Mouse (Mus musculus): ENCODE data around the gene Plcb3.
"Not testable (repeated sequence)": the region's sequence is repeated elsewhere in the genome, so short reads cannot be mapped to it uniquely, and the experiment has no call there.

Plcb3 gene

GRCm38 (mm10) chr19:6975537-6976521 lies at the start of gene Plcb3:
Gene Plcb3 (minus strand): TSS chr19:6976470.
- DNase-seq (ENCODE audit: low spot score), result peak; percentile 73

- peak; percentile 54 for DNase-seq (ENCODE audit: low spot score)
Observed at GRCm38 (mm10) chr19:7020224-7020641, 44.0 kb upstream of the Plcb3 start.

GRCm38 (mm10) chr19:7019191-7019590 lies 42.9 kb upstream of the Plcb3 start, which contains the start of gene Fermt3:
Gene Fermt3 (minus strand): TSS chr19:7019469.
- DNase-seq (ENCODE audit: low spot score), result no peak

GRCm38 (mm10) chr19:7018546-7018945 lies 42.3 kb upstream of the Plcb3 start:
- no peak for DNase-seq (ENCODE audit: low spot score)

- no peak for DNase-seq (ENCODE audit: low spot score)
Observed at GRCm38 (mm10) chr19:7017541-7018457, 41.5 kb upstream of the Plcb3 start.

GRCm38 (mm10) chr19:7014481-7015135 lies 38.3 kb upstream of the Plcb3 start:
- no peak for DNase-seq (ENCODE audit: low spot score)

- no peak for DNase-seq (ENCODE audit: low spot score)
Observed at GRCm38 (mm10) chr19:7013984-7014383, 37.7 kb upstream of the Plcb3 start.

- no peak for DNase-seq (ENCODE audit: low spot score)
Observed at GRCm38 (mm10) chr19:7012426-7012825, 36.2 kb upstream of the Plcb3 start.

GRCm38 (mm10) chr19:7006892-7007593 lies 30.8 kb upstream of the Plcb3 start:
- DNase-seq (ENCODE audit: low spot score), result no peak

- no peak for DNase-seq (ENCODE audit: low spot score)
Observed at GRCm38 (mm10) chr19:6999360-7000063, 23.2 kb upstream of the Plcb3 start.

GRCm38 (mm10) chr19:6997721-6998290 lies 21.5 kb upstream of the Plcb3 start:
- DNase-seq (ENCODE audit: low spot score), result no peak

- DNase-seq (ENCODE audit: low spot score), result peak; percentile 82
Observed at GRCm38 (mm10) chr19:6996006-6996405, 19.7 kb upstream of the Plcb3 start, which contains the start of the genes Nudt22 and Trpt1. Gene Nudt22 (minus strand): TSS chr19:6996117. Gene Trpt1 (plus strand): TSS chr19:6996131.

- no peak for DNase-seq (ENCODE audit: low spot score)
Observed at GRCm38 (mm10) chr19:6995255-6995991, 19.2 kb upstream of the Plcb3 start.

- no peak for DNase-seq (ENCODE audit: low spot score)
Observed at GRCm38 (mm10) chr19:6994489-6994888, 18.2 kb upstream of the Plcb3 start.

- no peak for DNase-seq (ENCODE audit: low spot score)
Observed at GRCm38 (mm10) chr19:6994002-6994401, 17.7 kb upstream of the Plcb3 start.

GRCm38 (mm10) chr19:6993011-6993770 lies 16.9 kb upstream of the Plcb3 start:
- no peak for DNase-seq (ENCODE audit: low spot score)

GRCm38 (mm10) chr19:6992011-6992858 lies 16.0 kb upstream of the Plcb3 start, which contains the start of gene Dnajc4:
Gene Dnajc4 (minus strand): TSS chr19:6992572.
- peak; percentile 95 for DNase-seq (ENCODE audit: low spot score)

- DNase-seq (ENCODE audit: low spot score), result not testable (repeated sequence)
Observed at GRCm38 (mm10) chr19:6991166-6991565, 14.9 kb upstream of the Plcb3 start.
